Mouse (Mus musculus) CH12.LX (cell line): Measurements from ENCODE around the gene Slc9a3r2.

ENCODE experiments used
- BHLHE40 ChIP-seq: IDR thresholded peaks from 2 replicates; pipeline ENCODE4 v1.6.1; 2011; ENCODE audit warnings: mild to moderate bottlenecking, low read depth, low read length, improper control_type of control experiment
- CHD2 ChIP-seq: IDR thresholded peaks from 2 replicates; pipeline ENCODE4 v1.6.1; 2011; ENCODE audit warnings: low read length, improper control_type of control experiment
- EP300 ChIP-seq: IDR thresholded peaks from 2 replicates; pipeline ENCODE4 v1.6.1; 2011; ENCODE audit warnings: low read length, improper control_type of control experiment
- TCF12 ChIP-seq: IDR thresholded peaks from 2 replicates; pipeline ENCODE4 v1.6.1; 2014; ENCODE audit warnings: low read depth, mild to moderate bottlenecking, inconsistent platforms, low read length, improper control_type of control experiment
- USF1 ChIP-seq: IDR thresholded peaks from 2 replicates; pipeline ENCODE4 v1.6.1; 2014; ENCODE audit warnings: low read depth, mild to moderate bottlenecking, inconsistent platforms, low read length, improper control_type of control experiment

- TF ChIP-seq BHLHE40 (no peak), CHD2 (no peak), TCF12 (no peak), EP300 (no peak), USF1 (no peak)
These were observed 37.0 kb upstream of the Slc9a3r2 start for GRCm38 (mm10) chr17:24687146-24687595.
